ENCODE assay signal across 37 mouse cellular contexts in the genomic region with DNA sequence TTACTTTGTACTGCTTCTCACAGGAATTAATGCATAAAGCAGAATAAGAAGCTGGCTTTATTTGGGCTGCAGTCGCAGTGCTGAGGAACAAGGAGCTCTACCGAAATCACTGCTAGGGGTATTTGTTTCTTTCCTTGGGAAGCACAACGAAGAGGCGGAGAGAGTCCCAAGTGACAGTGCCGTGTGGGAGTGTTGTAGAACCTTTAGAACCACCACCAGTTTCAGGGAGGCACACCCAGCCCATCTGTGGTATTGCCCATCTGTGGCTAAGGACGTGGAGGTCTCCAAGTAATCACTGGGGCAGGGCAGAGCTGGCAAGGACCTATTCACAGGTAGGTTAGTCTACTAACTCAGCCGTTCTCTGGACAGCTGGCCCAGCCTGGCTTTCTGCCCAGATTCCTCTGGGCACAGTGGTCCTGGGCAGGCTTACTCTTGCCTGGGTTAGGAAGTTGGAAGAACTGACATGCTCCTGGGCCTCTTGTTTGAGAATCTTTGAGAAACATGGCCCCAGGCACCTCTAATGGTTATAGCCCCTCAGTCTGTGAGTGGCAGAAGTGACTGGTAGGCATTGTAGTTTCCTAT. TPM values are rescaled to one million over a fixed set of nuclear protein-coding genes. Genes with fewer than 3 reads are reported as not detected.
DNase-seq lines count a peak whose midpoint lies in the region; ATAC-seq and TF ChIP-seq lines count a peak whose summit lies in the region.
"Had no signal": no experiment of that assay in that cellular context is flagged by ENCODE, and none has a peak within 500 bp of the region (broad histone marks: within the 10 kb centered on the region; RNA-seq: fewer than 3 reads in every experiment).

No protein-coding gene starts in this region.

- DNase-seq in cerebellum, postnatal 25 days, result peak; percentile 47 to 67
- DNase-seq in cerebellum, adult 8-10 months, result no peak
- DNase-seq in kidney, postnatal 10 days, result peak; percentile 30
- DNase-seq in midbrain, postnatal 0 days (ENCODE audit: low spot score), result peak; percentile 55
- no peak for DNase-seq in midbrain, embryonic 10.5 days (ENCODE audit: low spot score)
- no peak for DNase-seq in heart, adult 18-20 months
- DNase-seq: adrenal gland, adult 8-10 months; B cell, adult 2 months; embryo, embryonic 11 days; gastrocnemius, postnatal 10 days; heart, postnatal 14 days; kidney, adult 9 months; liver, postnatal 0 days; lung, postnatal 36 days; right cerebral cortex, postnatal 14 days; thymus, postnatal 4 days had no signal

- no peak for ATAC-seq in kidney, embryonic 14.5 days (ENCODE audit: low FRiP score, low TSS enrichment)
- ATAC-seq in midbrain, postnatal 0 days (ENCODE audit: low FRiP score), result no peak
- ATAC-seq: activated CD4-positive, CD25-positive, alpha-beta regulatory T cell, adult 4 months; forebrain, embryonic 14.5 days; hindbrain, embryonic 16.5 days; intestine, embryonic 15.5 days; liver, embryonic 12.5 days; liver, postnatal 0 days had no signal

- no peaks in the 10 kb centered on the region for H3K36me3 ChIP-seq in kidney, embryonic 14.5 days (ENCODE audit: control insufficient read depth, insufficient read depth, low read length)
- H3K36me3 ChIP-seq in midbrain, postnatal 0 days (ENCODE audit: insufficient read depth, low read length), result peaks cover 12% of the 10 kb centered on the region
- no peaks in the 10 kb centered on the region for H3K36me3 ChIP-seq in midbrain, embryonic 10.5 days
- H3K36me3 ChIP-seq: embryonic facial prominence, embryonic 12.5 days; intestine, embryonic 15.5 days; liver, embryonic 12.5 days; midbrain, embryonic 12.5 days; neural tube, embryonic 13.5 days had no signal

- H3K4me3 ChIP-seq in kidney, embryonic 14.5 days (ENCODE audit: low read length), result no peak overlapping the region
- no peak overlapping the region for H3K4me3 ChIP-seq in midbrain, postnatal 0 days (ENCODE audit: low read depth, low read length)
- H3K4me3 ChIP-seq in midbrain, embryonic 10.5 days, result no peak overlapping the region
- H3K4me3 ChIP-seq: embryonic facial prominence, embryonic 12.5 days; intestine, embryonic 15.5 days; liver, embryonic 12.5 days; midbrain, embryonic 12.5 days; neural tube, embryonic 13.5 days had no signal

- WGBS in kidney, embryonic 14.5 days, result 88% methylated on average over 7 of the region's 7 CpGs
- 87% methylated on average over 7 of the region's 7 CpGs for WGBS in midbrain, postnatal 0 days
- 89% methylated on average over 7 of the region's 7 CpGs for WGBS in midbrain, embryonic 10.5 days

- no peak overlapping the region for H3K27ac ChIP-seq in kidney, embryonic 14.5 days (ENCODE audit: low read depth, low read length)
- no peak overlapping the region for H3K27ac ChIP-seq in midbrain, postnatal 0 days (ENCODE audit: low read depth, low read length)
- no peak overlapping the region for H3K27ac ChIP-seq in midbrain, embryonic 10.5 days (replicated peaks)
- H3K27ac ChIP-seq: embryonic facial prominence, embryonic 12.5 days; intestine, embryonic 15.5 days; liver, embryonic 12.5 days; midbrain, embryonic 12.5 days; neural tube, embryonic 13.5 days had no signal

- H3K4me1 ChIP-seq in kidney, embryonic 14.5 days (ENCODE audit: control insufficient read depth, insufficient read depth, low read length), result 0 out of 2 replicates have a peak, but pooled peaks cover 2% of the 10 kb centered on the region
- no peaks in the 10 kb centered on the region for H3K4me1 ChIP-seq in midbrain, postnatal 0 days (ENCODE audit: insufficient read depth, low read length)
- no peaks in the 10 kb centered on the region for H3K4me1 ChIP-seq in midbrain, embryonic 10.5 days
- H3K4me1 ChIP-seq: embryonic facial prominence, embryonic 12.5 days; intestine, embryonic 15.5 days; liver, embryonic 12.5 days; midbrain, embryonic 12.5 days had no signal

- H3K9ac ChIP-seq in kidney, embryonic 14.5 days (ENCODE audit: low read depth, low read length), result no peak overlapping the region
- no peak overlapping the region for H3K9ac ChIP-seq in midbrain, postnatal 0 days (replicated peaks; ENCODE audit: low read length, poor library complexity, severe bottlenecking)
- H3K9ac ChIP-seq: embryonic facial prominence, embryonic 12.5 days; intestine, embryonic 15.5 days; liver, embryonic 12.5 days; liver, postnatal 0 days; midbrain, embryonic 12.5 days; neural tube, embryonic 13.5 days had no signal

- no peak for TF ChIP-seq CTCF in midbrain, postnatal 0 days (IDR thresholded peaks at IDR 0.05)

- H3K4me2 ChIP-seq in kidney, embryonic 14.5 days (replicated peaks; ENCODE audit: low read depth, low read length), result no peak overlapping the region
- H3K4me2 ChIP-seq in midbrain, postnatal 0 days (ENCODE audit: low read depth, low read length, poor library complexity, severe bottlenecking), result no peak overlapping the region
- H3K4me2 ChIP-seq: embryonic facial prominence, embryonic 12.5 days; intestine, embryonic 15.5 days; liver, embryonic 12.5 days; midbrain, embryonic 12.5 days; neural tube, embryonic 13.5 days had no signal

- no peaks in the 10 kb centered on the region for H3K27me3 ChIP-seq in kidney, embryonic 14.5 days (ENCODE audit: control insufficient read depth, insufficient read depth, low read length)
- no peaks in the 10 kb centered on the region for H3K27me3 ChIP-seq in midbrain, postnatal 0 days (ENCODE audit: insufficient read depth, low read length)
- H3K27me3 ChIP-seq in midbrain, embryonic 10.5 days (ENCODE audit: low read depth, poor library complexity, severe bottlenecking), result 0 out of 2 replicates have a peak, but pooled peaks cover 6% of the 10 kb centered on the region
- H3K27me3 ChIP-seq: embryonic facial prominence, embryonic 12.5 days; intestine, embryonic 15.5 days; neural tube, embryonic 13.5 days had no signal

- H3K9me3 ChIP-seq in kidney, embryonic 14.5 days (ENCODE audit: control insufficient read depth, low read length), result no peaks in the 10 kb centered on the region
- H3K9me3 ChIP-seq in midbrain, postnatal 0 days (ENCODE audit: low read length), result no peaks in the 10 kb centered on the region
- H3K9me3 ChIP-seq in midbrain, embryonic 10.5 days (replicated peaks), result no peaks in the 10 kb centered on the region
- H3K9me3 ChIP-seq: embryonic facial prominence, embryonic 12.5 days; intestine, embryonic 15.5 days; liver, embryonic 12.5 days; midbrain, embryonic 12.5 days; neural tube, embryonic 13.5 days had no signal

RNA-seq across cellular contexts. Expression of gene Spaca3, which starts 24.2 kb away (rescaled TPM):
- polyA plus RNA-seq in kidney, embryonic 14.5 days (2014; fragmentation: Nextera tagmentation; extraction: Ambion mirVana), result not detected in 2 replicates
- not detected in 2 replicates for total RNA-seq in midbrain, postnatal 0 days (2014; rRNA removed)
- not detected in 2 replicates for polyA plus RNA-seq in midbrain, postnatal 0 days (2015; fragmentation: Nextera tagmentation; extraction: Ambion mirVana)
- polyA plus RNA-seq in midbrain, embryonic 10.5 days (2016; fragmentation: Nextera tagmentation; extraction: Ambion mirVana), result not detected in 2 replicates
- not detected for total RNA-seq in heart, adult 18-20 months (2021)
- total RNA-seq: adrenal gland, adult 8-10 months; gastrocnemius, postnatal 10 days; heart, postnatal 14 days; layer of hippocampus, adult 8-10 months; layer of hippocampus, postnatal 25 days; left cerebral cortex, postnatal 25 days; megakaryocyte, adult 5-6 weeks had no signal
- polyA plus RNA-seq: activated CD4-positive, CD25-positive, alpha-beta regulatory T cell, adult 4 months; embryonic facial prominence, embryonic 12.5 days; forebrain, embryonic 14.5 days; frontal cortex, adult 2 months; heart, embryonic 14.5 days; hindbrain, embryonic 11.5 days; hindbrain, embryonic 16.5 days; intestine, embryonic 15.5 days; limb, embryonic 14.5 days; liver, embryonic 12.5 days; liver, postnatal 0 days; lung, embryonic 16.5 days; midbrain, embryonic 12.5 days; neural tube, embryonic 13.5 days; small intestine, adult 2 months; stomach, embryonic 14.5 days; thymus, postnatal 0 days had no signal

Comparison
In these comparisons a context has a peak if more than half of its experiments do, and no peak if none do; other contexts are left out.
1. DNase-seq: peak in cerebellum, postnatal 25 days (2 of 2), kidney, postnatal 10 days (single experiment) and midbrain, postnatal 0 days (single experiment); none in cerebellum, adult 8-10 months (single experiment), midbrain, embryonic 10.5 days (single experiment) and heart, adult 18-20 months (0 of 2).